Mouse (Mus musculus) hindbrain, embryonic 13.5 days (tissue): ENCODE data around the gene Scamp5. TPM values are rescaled to one million over a fixed set of nuclear protein-coding genes. Genes with fewer than 3 reads are reported as not detected.

Experiments
- ATAC-seq: fragments of 200-750 bp; cut with Nextera tagmentation; 2 replicates; pipeline ENCODE4 v1.8.0; 2017; ENCODE audit warnings: moderate TSS enrichment; ENCODE audit not compliant: low FRiP score
- H3K27ac ChIP-seq: fragments of 300-500 bp; sonication (generic); 2 replicates; pipeline ENCODE4 v1.5.1; 2015; ENCODE audit warnings: inconsistent platforms, mild to moderate bottlenecking, moderate library complexity
- H3K27me3 ChIP-seq: fragments of 300-500 bp; sonication (generic); 2 replicates; pipeline ENCODE4 v1.6.1; 2015; ENCODE audit warnings: mild to moderate bottlenecking, inconsistent platforms
- H3K36me3 ChIP-seq: fragments of 300-500 bp; sonication (generic); 2 replicates; pipeline ENCODE4 v1.6.1; 2015; ENCODE audit warnings: mild to moderate bottlenecking, inconsistent platforms
- H3K4me1 ChIP-seq: fragments of 300-500 bp; sonication (generic); replicated peaks from 2 replicates; pipeline ENCODE4 v1.6.1; 2015; ENCODE audit warnings: inconsistent platforms
- H3K4me2 ChIP-seq: fragments of 300-500 bp; sonication (generic); 2 replicates; pipeline ENCODE4 v1.6.1; 2015; ENCODE audit warnings: inconsistent platforms, mild to moderate bottlenecking, moderate library complexity
- H3K4me3 ChIP-seq: fragments of 300-500 bp; sonication (generic); 2 replicates; pipeline ENCODE4 v1.5.1; 2015; ENCODE audit warnings: mild to moderate bottlenecking, inconsistent platforms
- H3K9ac ChIP-seq: fragments of 300-500 bp; sonication (generic); 2 replicates; pipeline ENCODE4 v1.6.1; 2015; ENCODE audit warnings: mild to moderate bottlenecking, inconsistent platforms
- H3K9me3 ChIP-seq: fragments of 300-500 bp; sonication (generic); 2 replicates; pipeline ENCODE4 v1.6.1; 2016; ENCODE audit warnings: inconsistent platforms
- WGBS: fragments of 180-500 bp; shearing (Covaris S2); methylation state at CpG from one replicate; pipeline ENCODE4 v1.1.7; 2015; 5-methylcytosine and 5-hydroxymethylcytosine counted together
- polyA plus RNA-seq: library from polyadenylated mRNA; unstranded; fragments of >200 nt; fragmentation: Nextera tagmentation; extraction: Ambion mirVana; gene quantifications from 2 replicates; pipeline ENCODE4 v1.2.1, GENCODE M21; 2015

Gene Scamp5
- polyA plus RNA-seq: 86.3 and 94.6 TPM in 2 replicates

DNA sequence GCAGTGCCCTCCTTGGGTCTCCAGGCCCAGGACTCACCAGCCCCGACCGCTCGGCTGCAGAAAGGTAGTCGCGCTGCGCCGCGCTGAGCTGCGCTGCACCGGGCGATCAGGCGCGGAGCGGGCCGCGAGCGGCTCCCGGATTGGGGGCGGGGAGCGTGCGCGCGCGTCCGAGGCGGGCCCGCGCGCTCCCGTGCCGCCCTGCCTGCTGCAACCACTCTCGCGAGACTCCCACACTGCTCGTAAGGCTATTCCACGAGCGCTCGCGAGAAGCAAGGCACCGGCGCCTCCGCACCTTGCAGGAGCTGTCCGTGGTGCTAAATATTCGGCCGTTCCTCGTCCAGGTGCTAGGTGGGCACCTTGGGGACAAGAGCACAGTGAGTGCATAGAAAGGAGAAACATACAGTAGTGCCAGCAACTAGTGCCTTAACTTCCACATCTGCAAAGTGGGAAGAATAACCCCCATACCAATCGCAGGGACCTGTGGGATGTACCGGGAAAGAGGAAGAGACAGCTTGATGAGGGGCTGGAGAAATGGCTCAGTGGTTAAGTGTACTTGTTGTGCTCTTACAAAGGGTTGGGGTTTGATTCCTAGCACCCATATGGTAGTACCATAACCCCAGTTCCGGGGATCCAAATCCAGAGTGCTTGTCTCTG lies at the start of gene Scamp5:
Gene Scamp5 (minus strand): TSS at position 165 of the 654 bp plus-strand sequence.
- peak; percentile 95 for ATAC-seq
- 2% methylated on average over 48 of the region's 48 CpGs for WGBS
- Histone ChIP-seq H3K9ac (peak within 1 kb of the TSS; percentile 94), H3K4me3 (peak within 1 kb of the TSS; percentile 77), H3K9me3 (no peaks in the 10 kb centered on the region), H3K27me3 (peaks cover 3% of the 10 kb centered on the region; the same call in 1 of the 2 replicates), H3K36me3 (peaks cover 14% of the 10 kb centered on the region; the same call in 1 of the 2 replicates), H3K27ac (peak within 1 kb of the TSS; percentile 93), H3K4me2 (peak within 1 kb of the TSS; percentile 83), H3K4me1 (peaks cover 44% of the 10 kb centered on the region)

DNA sequence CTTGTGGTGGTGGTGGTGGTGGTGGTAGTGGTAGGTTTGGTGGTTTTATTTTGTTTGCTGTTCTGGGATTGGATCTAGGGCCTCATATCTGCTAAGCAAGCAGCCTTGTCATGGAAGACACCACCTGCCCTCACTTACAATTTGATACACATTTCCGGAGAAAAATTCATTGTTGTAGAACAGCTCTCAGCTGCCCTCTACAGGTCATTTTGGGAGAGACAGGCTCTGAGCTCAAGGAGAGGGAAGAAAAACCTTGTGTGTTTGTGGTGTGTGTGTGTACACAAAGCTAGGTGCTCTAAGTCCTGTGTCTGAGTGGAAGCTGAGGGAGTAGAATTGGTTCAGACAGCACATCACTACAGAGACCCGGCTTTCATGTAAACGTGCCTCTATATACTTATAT lies 49.3 kb upstream of the Scamp5 start:
- H3K27ac ChIP-seq: peak overlapping the region; percentile 68
- 13% methylated on average over 3 of the region's 3 CpGs for WGBS

DNA sequence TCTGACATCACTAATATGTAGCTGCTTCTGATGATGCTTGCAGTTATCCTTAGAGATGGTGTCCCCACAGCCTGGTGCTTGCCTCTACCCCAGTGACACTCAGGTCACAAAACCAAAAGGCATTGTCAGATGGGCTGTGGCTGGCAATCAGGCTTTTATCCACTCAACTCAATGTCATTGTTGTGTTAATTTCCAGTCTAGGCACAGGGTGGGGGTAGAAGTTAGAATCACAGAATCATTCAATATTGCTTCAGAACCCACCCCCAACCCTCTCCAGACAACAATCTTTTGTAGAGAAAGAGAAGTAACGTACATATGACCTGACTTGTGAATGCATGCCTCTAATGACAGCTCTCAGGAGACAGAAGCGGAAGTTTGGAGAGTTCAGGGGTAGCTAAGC lies 42.7 kb upstream of the Scamp5 start:
- H3K4me2 ChIP-seq: no peak overlapping the region
- no peaks in the 10 kb centered on the region for H3K36me3 ChIP-seq
- no peak overlapping the region for H3K27ac ChIP-seq
- no peaks in the 10 kb centered on the region for H3K9me3 ChIP-seq
- WGBS: 28% methylated on average over 2 of the region's 2 CpGs
- no peak for ATAC-seq
- H3K4me3 ChIP-seq: no peak overlapping the region
- H3K27me3 ChIP-seq: peaks cover 9% of the 10 kb centered on the region
- no peak overlapping the region for H3K9ac ChIP-seq
- peaks cover 9% of the 10 kb centered on the region for H3K4me1 ChIP-seq

More for the DNA sequence above, 49.3 kb upstream of the Scamp5 start:
- H3K4me2 ChIP-seq: no peak overlapping the region
- no peak overlapping the region for H3K9ac ChIP-seq
- H3K27me3 ChIP-seq: no peaks in the 10 kb centered on the region
- ATAC-seq: no peak
- H3K36me3 ChIP-seq: no peaks in the 10 kb centered on the region
- no peak overlapping the region for H3K4me3 ChIP-seq
- peaks cover 5% of the 10 kb centered on the region for H3K4me1 ChIP-seq
- no peaks in the 10 kb centered on the region for H3K9me3 ChIP-seq

DNA sequence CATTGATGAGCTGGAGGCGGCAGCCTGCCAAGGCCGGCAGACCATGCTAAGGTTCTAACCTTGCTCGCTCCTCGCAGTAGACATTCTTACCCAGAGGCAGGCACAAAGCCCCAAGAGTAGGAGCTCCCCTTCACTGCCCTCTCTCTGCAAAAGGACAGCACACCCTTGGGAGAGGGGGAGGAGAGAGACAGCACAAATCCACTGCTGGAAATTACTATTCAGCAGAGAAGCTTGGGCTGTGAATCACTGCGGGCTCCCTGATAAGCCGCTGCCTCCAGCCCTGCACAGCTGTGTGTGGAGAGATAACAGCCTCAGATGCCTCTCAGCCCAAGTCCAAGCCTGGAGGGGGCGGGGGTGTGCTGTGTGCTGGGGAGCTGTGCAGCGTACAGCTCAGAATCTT lies 37.8 kb upstream of the Scamp5 start:
- H3K4me2 ChIP-seq: peak overlapping the region; percentile 87
- peak; percentile 78 for ATAC-seq
- no peak overlapping the region for H3K4me3 ChIP-seq
- peaks cover 48% of the 10 kb centered on the region for H3K27me3 ChIP-seq
- peak overlapping the region; percentile 81 for H3K27ac ChIP-seq
- H3K9me3 ChIP-seq: no peaks in the 10 kb centered on the region
- 4% methylated on average over 8 of the region's 8 CpGs for WGBS
- H3K9ac ChIP-seq: 0 out of 2 replicates have a peak overlapping the region, but pooled peaks have one; percentile 19
- H3K4me1 ChIP-seq: peaks cover 58% of the 10 kb centered on the region
- no peaks in the 10 kb centered on the region for H3K36me3 ChIP-seq

DNA sequence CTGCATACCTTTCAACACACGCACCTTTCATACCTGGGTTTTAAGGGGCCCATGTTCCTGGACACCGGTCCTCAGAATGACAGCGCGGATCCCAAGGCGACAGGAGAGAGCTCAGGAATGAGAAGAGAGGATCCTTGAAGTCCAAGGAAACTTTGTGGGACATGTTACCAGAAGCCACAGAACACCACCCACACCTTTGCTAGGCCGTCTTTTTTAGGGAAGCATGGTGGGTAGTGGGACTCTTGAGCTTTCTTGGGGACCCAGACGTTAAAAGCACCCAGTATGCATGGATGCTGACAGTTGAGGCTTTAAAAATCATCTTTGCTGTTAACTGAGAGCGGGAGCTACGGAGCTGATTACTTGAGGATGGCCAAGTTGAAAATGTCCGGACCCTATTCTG lies 37.0 kb upstream of the Scamp5 start:
- 45% methylated on average over 10 of the region's 10 CpGs for WGBS
- no peak for ATAC-seq
- Histone ChIP-seq H3K9me3 (no peaks in the 10 kb centered on the region), H3K4me1 (peaks cover 65% of the 10 kb centered on the region), H3K27me3 (peaks cover 56% of the 10 kb centered on the region), H3K36me3 (no peaks in the 10 kb centered on the region), H3K9ac (peak overlapping the region; percentile 69; the same call in 1 of the 2 replicates), H3K27ac (peak overlapping the region; percentile 81), H3K4me2 (peak overlapping the region; percentile 87), H3K4me3 (peak overlapping the region; percentile 46)

DNA sequence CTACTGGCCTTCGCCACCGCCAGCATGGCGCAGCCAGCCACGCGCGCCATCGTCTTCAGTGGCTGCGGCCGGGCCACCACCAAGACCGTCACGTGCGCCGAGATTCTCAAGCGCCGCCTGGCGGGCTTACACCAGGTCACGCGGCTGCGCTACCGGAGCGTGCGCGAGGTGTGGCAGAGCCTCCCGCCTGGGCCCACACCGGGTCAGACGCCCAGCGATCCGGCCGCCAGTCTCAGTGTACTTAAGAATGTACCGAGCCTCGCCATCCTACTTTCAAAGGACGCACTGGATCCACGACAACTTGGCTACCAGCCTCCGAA lies 36.5 kb upstream of the Scamp5 start:
- H3K36me3 ChIP-seq: no peaks in the 10 kb centered on the region
- peak overlapping the region; percentile 69 for H3K9ac ChIP-seq
- H3K4me2 ChIP-seq: peak overlapping the region; percentile 87
- peak overlapping the region; percentile 46 for H3K4me3 ChIP-seq
- peaks cover 70% of the 10 kb centered on the region for H3K4me1 ChIP-seq
- H3K9me3 ChIP-seq: no peaks in the 10 kb centered on the region
- ATAC-seq: peak; percentile 54
- under 1% methylated on average over 34 of the region's 34 CpGs for WGBS
- peak overlapping the region; percentile 81 for H3K27ac ChIP-seq
- peaks cover 62% of the 10 kb centered on the region for H3K27me3 ChIP-seq

DNA sequence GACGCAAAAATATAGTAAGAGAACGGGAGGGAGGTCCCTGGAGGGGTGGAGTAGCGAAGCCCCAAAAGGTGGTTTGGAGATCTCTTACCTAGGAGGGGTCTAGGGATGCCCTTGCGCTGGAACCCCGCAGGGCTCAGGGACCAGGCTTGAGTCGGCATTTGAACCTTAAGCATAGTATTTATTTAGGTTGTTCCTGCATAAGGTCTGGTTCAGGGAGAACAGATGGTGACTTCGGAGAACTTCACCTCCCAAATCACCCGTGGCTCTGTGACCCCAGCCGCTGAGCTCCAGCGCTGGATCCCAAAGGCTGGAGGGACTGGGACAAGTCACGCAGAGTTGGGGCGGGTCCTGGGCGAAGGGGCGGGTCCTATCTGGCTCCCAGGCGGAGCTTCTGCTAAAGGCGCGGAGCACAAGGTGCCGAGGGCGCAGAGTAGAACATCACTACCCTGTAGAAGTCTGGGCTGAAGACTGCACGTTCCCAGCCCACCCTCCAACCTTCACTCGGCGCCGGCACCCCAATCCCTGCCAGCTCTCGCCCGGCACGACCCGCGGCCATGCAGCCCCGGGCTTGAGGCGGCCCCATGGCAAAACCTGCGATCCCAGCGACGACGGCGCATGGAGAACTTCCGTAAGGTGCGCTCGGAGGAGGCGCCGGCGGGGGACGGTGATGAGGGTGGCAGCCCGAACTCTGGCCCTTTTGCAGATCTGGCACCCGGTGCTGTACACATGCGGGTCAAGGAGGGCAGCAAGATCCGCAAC lies 35.9 kb upstream of the Scamp5 start, which contains the start of gene Rpp25:
Gene Rpp25 (plus strand): TSS at position 405 of the 759 bp plus-strand sequence.
- peak; percentile 59 for ATAC-seq
- Histone ChIP-seq H3K27me3 (peaks cover 63% of the 10 kb centered on the region), H3K4me1 (peaks cover 74% of the 10 kb centered on the region), H3K9ac (peak within 1 kb of the TSS; percentile 69), H3K27ac (peak within 1 kb of the TSS; percentile 90), H3K4me2 (peak within 1 kb of the TSS; percentile 87), H3K36me3 (no peaks in the 10 kb centered on the region), H3K4me3 (peak within 1 kb of the TSS; percentile 46), H3K9me3 (no peaks in the 10 kb centered on the region)
- WGBS: under 1% methylated on average over 46 of the region's 46 CpGs

DNA sequence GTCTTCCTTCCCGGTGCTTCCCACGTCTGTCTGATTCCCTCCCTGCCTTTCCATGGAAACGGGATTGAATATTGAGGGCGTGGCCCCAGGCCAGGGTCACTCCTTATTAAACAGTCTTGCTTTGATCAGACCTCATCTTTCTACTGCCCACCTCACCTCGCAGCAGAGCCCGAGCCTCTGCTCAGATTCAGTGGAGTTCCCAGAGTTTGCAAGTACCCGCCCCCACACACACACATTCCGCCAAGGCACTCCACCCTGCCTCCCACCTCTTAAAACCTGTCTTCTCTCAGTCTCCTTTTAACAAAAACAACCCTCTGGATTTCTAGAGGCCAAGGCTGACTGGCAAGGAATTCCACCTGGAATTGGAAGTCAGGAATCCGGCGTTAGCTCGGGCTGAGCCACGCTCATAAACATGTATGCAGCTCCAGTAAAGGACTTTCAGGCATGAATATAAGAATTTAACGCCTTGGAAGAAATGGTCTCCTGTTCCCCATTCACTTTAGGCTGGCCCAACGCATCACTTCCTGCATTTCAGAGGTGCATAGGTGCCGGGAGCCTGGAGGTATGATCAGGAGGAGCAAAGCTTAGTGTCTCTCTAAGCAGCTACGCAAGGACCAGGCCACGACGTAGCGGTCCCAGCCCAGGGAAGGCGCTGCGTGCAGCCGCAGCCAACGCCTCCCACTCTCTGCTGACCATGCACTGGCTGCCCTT lies 35.2 kb upstream of the Scamp5 start:
- Histone ChIP-seq H3K4me1 (peaks cover 81% of the 10 kb centered on the region), H3K4me3 (peak overlapping the region; percentile 46), H3K27ac (peak overlapping the region; percentile 90), H3K27me3 (peaks cover 63% of the 10 kb centered on the region), H3K9me3 (no peaks in the 10 kb centered on the region), H3K4me2 (peak overlapping the region; percentile 87), H3K36me3 (no peaks in the 10 kb centered on the region), H3K9ac (peak overlapping the region; percentile 69)
- ATAC-seq: no peak
- WGBS: 3% methylated on average over 23 of the region's 23 CpGs

DNA sequence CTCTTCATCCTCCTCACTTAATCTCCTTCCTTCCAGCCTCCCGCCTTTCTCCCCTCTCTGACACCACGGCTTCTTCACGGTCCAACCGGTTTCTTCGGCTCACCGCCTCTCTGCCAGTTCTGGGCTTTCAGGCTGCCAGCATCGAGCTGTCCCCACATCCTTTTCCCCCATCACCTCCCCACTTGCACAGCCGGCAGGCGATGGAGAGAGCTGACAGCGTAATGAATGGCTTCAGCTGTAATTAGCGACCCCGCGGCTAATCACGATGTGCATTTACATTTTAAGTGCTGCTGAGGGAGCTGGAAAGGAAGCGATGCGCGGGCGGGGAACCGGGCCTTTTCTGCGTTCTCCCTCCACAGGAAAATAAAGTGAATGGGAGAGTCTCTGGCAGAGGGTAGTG lies 34.0 kb upstream of the Scamp5 start:
- peak; percentile 59 for ATAC-seq
- H3K9ac ChIP-seq: peak overlapping the region; percentile 69

DNA sequence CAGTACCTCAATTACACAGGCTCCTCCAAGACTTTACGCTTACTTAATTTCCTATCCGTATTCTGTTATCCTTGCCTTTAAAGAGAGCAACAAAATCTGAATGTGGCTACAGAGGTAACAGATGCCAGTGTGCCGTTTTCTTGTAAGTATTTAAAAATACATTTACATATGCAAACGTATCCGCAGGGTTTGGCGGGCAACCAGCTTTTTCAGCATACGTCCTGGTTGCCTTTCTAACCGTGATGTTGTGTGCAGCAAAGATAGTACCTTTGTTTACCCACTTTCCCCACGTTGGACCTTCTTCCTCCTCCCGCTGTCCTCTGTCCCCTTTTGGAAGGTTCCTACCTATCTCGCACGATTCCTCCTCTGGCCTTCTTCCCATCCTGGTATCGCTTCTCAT lies 33.6 kb upstream of the Scamp5 start:
- Histone ChIP-seq H3K36me3 (no peaks in the 10 kb centered on the region), H3K27me3 (peaks cover 67% of the 10 kb centered on the region), H3K9ac (peak overlapping the region; percentile 69), H3K4me3 (peak overlapping the region; percentile 26), H3K4me1 (peaks cover 91% of the 10 kb centered on the region), H3K27ac (peak overlapping the region; percentile 90), H3K4me2 (peak overlapping the region; percentile 87), H3K9me3 (no peaks in the 10 kb centered on the region)
- no peak for ATAC-seq
- WGBS: 4% methylated on average over 13 of the region's 13 CpGs

More for the DNA sequence above, 34.0 kb upstream of the Scamp5 start:
- Histone ChIP-seq H3K36me3 (no peaks in the 10 kb centered on the region), H3K4me3 (peak overlapping the region; percentile 26), H3K27me3 (peaks cover 68% of the 10 kb centered on the region), H3K27ac (peak overlapping the region; percentile 90), H3K9me3 (no peaks in the 10 kb centered on the region), H3K4me2 (peak overlapping the region; percentile 87), H3K4me1 (peaks cover 92% of the 10 kb centered on the region)
- under 1% methylated on average over 20 of the region's 20 CpGs for WGBS

DNA sequence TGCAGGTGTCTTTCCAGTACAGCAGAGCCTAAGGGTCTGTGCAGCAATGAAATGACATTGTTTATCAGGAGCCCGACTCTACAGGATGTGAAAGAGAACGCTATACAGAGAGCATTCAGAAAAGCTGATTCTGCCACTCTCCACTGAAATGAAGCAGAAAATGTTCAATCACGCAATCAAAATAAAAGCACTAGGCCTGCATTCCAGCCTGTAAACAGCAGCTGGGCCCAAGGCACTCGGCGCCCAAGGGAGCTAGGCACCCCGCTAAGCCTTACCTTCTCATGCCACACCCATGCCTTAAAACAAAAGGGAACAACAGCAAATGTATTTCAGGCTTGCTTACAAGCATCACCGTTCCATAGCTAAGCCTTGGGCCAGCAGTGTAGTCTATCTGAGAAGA lies 30.7 kb upstream of the Scamp5 start:
- Histone ChIP-seq H3K4me1 (peaks cover 62% of the 10 kb centered on the region), H3K27me3 (peaks cover 39% of the 10 kb centered on the region), H3K4me3 (no peak overlapping the region), H3K9me3 (no peaks in the 10 kb centered on the region), H3K4me2 (no peak overlapping the region), H3K27ac (peak overlapping the region; percentile 74), H3K9ac (no peak overlapping the region; the same call in 1 of the 2 replicates), H3K36me3 (no peaks in the 10 kb centered on the region)
- no peak for ATAC-seq
- 47% methylated on average over 7 of the region's 7 CpGs for WGBS

DNA sequence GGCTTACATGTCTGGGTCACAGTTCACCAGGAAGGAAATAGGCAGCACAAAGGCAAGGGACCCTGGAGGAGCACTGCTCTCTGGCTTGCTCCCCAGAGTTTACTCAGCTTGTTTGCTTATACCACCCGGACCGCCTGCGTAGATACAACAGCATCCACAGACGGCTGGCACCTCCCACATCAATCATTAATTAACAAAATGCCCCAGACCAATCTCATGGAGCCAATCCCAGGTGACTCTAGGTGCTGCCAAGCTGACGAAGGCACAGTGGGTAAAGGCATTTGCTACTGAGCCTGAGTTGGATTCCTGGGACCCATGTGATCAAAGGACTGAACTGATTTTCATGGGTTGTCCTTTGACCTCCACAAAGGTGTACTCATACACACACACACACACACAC lies 29.4 kb upstream of the Scamp5 start:
- ATAC-seq: no peak
- Histone ChIP-seq H3K4me3 (no peak overlapping the region), H3K9me3 (no peaks in the 10 kb centered on the region), H3K27ac (0 out of 2 replicates have a peak overlapping the region, but pooled peaks have one; percentile 32), H3K9ac (no peak overlapping the region), H3K27me3 (peaks cover 26% of the 10 kb centered on the region), H3K4me1 (peaks cover 49% of the 10 kb centered on the region), H3K4me2 (no peak overlapping the region), H3K36me3 (no peaks in the 10 kb centered on the region)
- WGBS: 60% methylated on average over 5 of the region's 5 CpGs
